Mouse (Mus musculus) lung, embryonic 14.5 days (tissue): ENCODE data around the gene Ppif. TPM values are rescaled to one million over a fixed set of nuclear protein-coding genes. Genes with fewer than 3 reads are reported as not detected.

Experiments
- ATAC-seq: fragments of 200-750 bp; cut with Nextera tagmentation; 2 replicates; pipeline ENCODE4 v1.8.0; 2017; ENCODE audit warnings: mild to moderate bottlenecking, moderate TSS enrichment, moderate library complexity; ENCODE audit not compliant: insufficient read depth
- DNase-seq: peaks from one replicate; pipeline ENCODE4 v3.0.0-alpha.2; 2015
- H3K27ac ChIP-seq: fragments of 300-500 bp; sonication (generic); 2 replicates; pipeline ENCODE4 v1.5.1; 2014; ENCODE audit warnings: low read depth, mild to moderate bottlenecking, moderate library complexity
- H3K27me3 ChIP-seq: fragments of 300-500 bp; sonication (generic); 2 replicates; pipeline ENCODE4 v1.6.1; 2014; ENCODE audit warnings: low read length, control low read depth; ENCODE audit not compliant: insufficient read depth
- H3K36me3 ChIP-seq: fragments of 300-500 bp; sonication (generic); 2 replicates; pipeline ENCODE4 v1.6.1; 2014; ENCODE audit warnings: control low read depth; ENCODE audit not compliant: insufficient read depth
- H3K4me1 ChIP-seq: fragments of 300-500 bp; sonication (generic); 2 replicates; pipeline ENCODE4 v1.6.1; 2014; ENCODE audit warnings: antibody characterized with exemption, control low read depth; ENCODE audit not compliant: insufficient read depth
- H3K4me2 ChIP-seq: fragments of 300-500 bp; sonication (generic); 2 replicates; pipeline ENCODE4 v1.6.1; 2014; ENCODE audit warnings: mild to moderate bottlenecking
- H3K4me3 ChIP-seq: fragments of 300-500 bp; sonication (generic); 2 replicates; pipeline ENCODE4 v1.5.1; 2014; ENCODE audit warnings: low read depth, low read length
- H3K9ac ChIP-seq: fragments of 300-500 bp; sonication (generic); 2 replicates; pipeline ENCODE4 v1.6.1; 2014
- H3K9me3 ChIP-seq: fragments of 300-500 bp; sonication (generic); 2 replicates; pipeline ENCODE4 v1.6.1; 2016; ENCODE audit warnings: low read depth, low read length, control low read depth
- CTCF ChIP-seq: IDR thresholded peaks from 2 replicates; pipeline ENCODE4 v1.5.1; 2016; ENCODE audit warnings: antibody characterized with exemption, low read depth
- WGBS: fragments of 180-500 bp; shearing (Covaris S2); extraction: QIAGEN DNeasy Blood & Tissue Kit; methylation state at CpG from one replicate; pipeline ENCODE4 v1.1.7; 2014; 5-methylcytosine and 5-hydroxymethylcytosine counted together
- polyA plus RNA-seq: library from polyadenylated mRNA; unstranded; fragments of >200 nt; fragmentation: Nextera tagmentation; extraction: Ambion mirVana; gene quantifications from 2 replicates; pipeline ENCODE4 v1.2.1, GENCODE M21; 2014

Gene Ppif
- polyA plus RNA-seq, 1 experiment from 2014 or later, result 29.2 TPM

DNA sequence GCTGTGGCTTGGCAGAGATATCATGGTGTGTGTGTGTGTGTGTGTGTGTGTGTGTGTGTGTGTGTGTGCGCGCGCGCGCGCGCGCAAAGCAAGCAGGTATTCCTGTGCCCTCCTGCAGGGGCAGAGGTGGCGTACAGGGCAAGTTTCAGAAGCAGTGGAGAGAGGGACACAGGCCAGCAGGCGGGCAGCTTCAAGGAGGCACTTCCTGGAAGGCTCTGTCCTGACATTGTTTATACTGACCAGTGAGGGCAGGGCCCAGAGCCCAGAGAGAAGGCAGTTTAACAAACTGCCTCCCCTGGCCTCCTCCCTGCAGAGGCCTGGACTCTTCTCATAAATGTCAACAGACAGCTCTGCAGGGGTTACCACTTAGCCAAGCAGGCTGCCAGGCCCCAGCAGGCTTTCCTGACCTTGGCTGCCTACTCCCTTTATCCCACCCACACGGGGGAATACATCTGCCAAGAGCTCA is 31.1 kb downstream of the Ppif start:
- Histone ChIP-seq H3K9me3 (no peaks in the 10 kb centered on the region), H3K27ac (peak overlapping the region; percentile 77), H3K9ac (no peak overlapping the region), H3K4me2 (no peak overlapping the region), H3K27me3 (no peaks in the 10 kb centered on the region), H3K4me3 (no peak overlapping the region), H3K36me3 (peaks cover 21% of the 10 kb centered on the region; the same call in 1 of the 2 replicates), H3K4me1 (peaks cover 23% of the 10 kb centered on the region)
- WGBS, result 41% methylated on average over 11 of the region's 11 CpGs
- peak; percentile 81 for DNase-seq
- peak; percentile 43; the same call in 1 of the 2 replicates for TF ChIP-seq CTCF
- peak; percentile 83 for ATAC-seq

DNA sequence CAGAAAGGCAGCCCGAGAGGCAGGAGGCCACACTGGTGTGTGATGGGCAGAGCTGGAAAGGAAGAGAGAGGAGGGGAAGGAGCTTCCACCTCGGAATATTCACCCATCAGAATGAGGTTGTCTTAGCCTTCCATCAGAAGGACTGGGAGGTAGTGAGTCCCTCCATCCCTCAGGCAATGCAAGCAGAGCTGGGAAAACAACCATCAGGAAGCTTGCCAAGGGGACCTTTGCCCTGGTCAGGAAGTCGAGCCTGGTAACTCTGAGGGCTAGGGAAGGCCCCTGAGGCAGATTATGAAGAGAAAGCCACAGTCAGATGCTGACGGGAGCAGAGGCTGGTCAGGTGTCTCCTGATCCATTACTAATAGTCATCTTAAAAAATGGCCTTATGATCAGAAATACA is 31.7 kb downstream of the Ppif start:
- DNase-seq (peak; percentile 51), ATAC-seq (no peak)
- Histone ChIP-seq H3K4me2 (no peak overlapping the region), H3K27ac (peak overlapping the region; percentile 51; the same call in 1 of the 2 replicates), H3K9me3 (no peaks in the 10 kb centered on the region), H3K36me3 (peaks cover 21% of the 10 kb centered on the region; the same call in 1 of the 2 replicates), H3K9ac (0 out of 2 replicates have a peak overlapping the region, but pooled peaks have one; percentile 6), H3K4me3 (no peak overlapping the region), H3K27me3 (no peaks in the 10 kb centered on the region), H3K4me1 (peaks cover 23% of the 10 kb centered on the region)
- TF ChIP-seq CTCF, result no peak
- 25% methylated on average over 4 of the region's 4 CpGs for WGBS

- peaks cover 15% of the 10 kb centered on the region; the same call in 1 of the 2 replicates for H3K36me3 ChIP-seq
- no peak overlapping the region for H3K4me3 ChIP-seq
- H3K9me3 ChIP-seq, result no peaks in the 10 kb centered on the region
- DNase-seq (peak; percentile 82), ATAC-seq (peak; percentile 25; the same call in 1 of the 2 replicates)
- H3K9ac ChIP-seq, result no peak overlapping the region
- no peaks in the 10 kb centered on the region for H3K27me3 ChIP-seq
- 56% methylated on average over 20 of the region's 20 CpGs for WGBS
- H3K4me1 ChIP-seq, result peaks cover 23% of the 10 kb centered on the region
- no peak overlapping the region for H3K4me2 ChIP-seq
- peak; percentile 96 for TF ChIP-seq CTCF
- peak overlapping the region; percentile 51; the same call in 1 of the 2 replicates for H3K27ac ChIP-seq
Observed at GRCm38 (mm10) chr14:25726226-25727148, 32.5 kb downstream of the Ppif start.

DNA sequence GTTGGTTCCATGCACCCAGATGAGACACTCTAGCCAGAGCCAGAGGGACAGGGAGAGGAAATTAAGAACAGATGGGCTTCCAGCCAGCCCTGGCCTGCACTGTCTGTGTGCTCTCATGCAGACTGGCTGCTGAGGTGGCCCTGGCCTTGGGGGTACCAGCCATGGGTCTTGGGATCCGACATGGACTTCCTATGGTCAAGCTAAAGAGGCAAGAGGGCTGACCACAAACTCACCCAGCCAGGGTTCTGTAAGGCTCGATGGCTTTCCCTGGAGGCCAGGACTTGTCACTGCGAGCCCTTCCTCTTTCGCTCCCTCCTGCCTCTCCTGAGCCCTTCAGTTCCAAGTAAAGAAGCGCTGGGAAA is 33.2 kb downstream of the Ppif start:
- TF ChIP-seq CTCF, result no peak
- H3K4me2 ChIP-seq, result no peak overlapping the region
- H3K9ac ChIP-seq, result no peak overlapping the region
- H3K27ac ChIP-seq, result no peak overlapping the region
- DNase-seq (no peak), ATAC-seq (no peak)
- H3K4me3 ChIP-seq, result no peak overlapping the region
- no peaks in the 10 kb centered on the region for H3K9me3 ChIP-seq
- H3K36me3 ChIP-seq, result peaks cover 13% of the 10 kb centered on the region; the same call in 1 of the 2 replicates
- 66% methylated on average over 5 of the region's 5 CpGs for WGBS
- H3K4me1 ChIP-seq, result peaks cover 23% of the 10 kb centered on the region
- H3K27me3 ChIP-seq, result no peaks in the 10 kb centered on the region

DNA sequence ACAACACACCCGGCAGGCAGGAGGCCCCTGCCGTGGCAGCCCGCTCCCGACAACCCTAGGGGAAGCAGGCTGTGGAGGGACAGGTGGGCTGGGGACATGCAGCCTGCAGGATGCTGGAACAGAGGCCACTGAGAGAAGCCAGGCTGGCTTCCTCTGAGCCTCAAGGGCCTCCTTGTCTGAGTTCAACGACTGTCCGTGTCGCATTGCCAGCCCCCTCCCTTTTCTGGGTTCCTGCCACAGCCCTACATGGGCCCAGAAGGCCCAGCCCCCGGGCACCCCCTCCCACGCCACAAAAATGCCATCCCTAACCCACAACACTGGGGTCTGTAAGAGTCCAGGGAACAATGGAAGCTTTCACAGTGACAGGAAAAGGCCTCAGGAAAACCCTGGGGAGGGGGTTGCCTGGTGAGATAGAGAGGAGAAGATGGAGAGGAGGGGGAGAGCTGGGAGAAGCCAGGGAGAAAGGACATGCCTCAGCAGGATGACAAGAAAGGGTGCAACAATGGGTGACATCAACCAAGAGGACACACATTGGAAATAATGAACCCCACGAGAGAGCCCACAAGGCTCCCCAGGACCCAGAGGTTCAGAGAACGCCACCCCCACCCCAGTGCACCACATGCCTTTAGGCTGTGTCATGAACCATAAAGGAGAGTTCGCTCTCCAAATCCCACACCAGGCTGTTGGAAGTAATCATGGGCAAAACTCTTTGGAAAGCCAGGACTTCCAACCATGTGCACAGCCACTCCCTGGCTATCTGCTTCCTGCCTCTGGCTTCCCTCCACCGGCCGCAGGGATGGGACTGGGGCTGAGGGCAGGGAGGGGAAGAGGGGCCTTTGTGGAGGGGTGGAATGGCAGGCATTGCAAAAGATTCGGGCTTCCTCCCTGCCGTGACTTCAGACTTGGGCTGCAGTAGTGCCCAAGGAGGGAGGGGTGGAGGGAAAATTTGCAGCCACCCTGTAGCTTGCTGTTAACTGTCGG is 41.1 kb downstream of the Ppif start:
- peaks cover 46% of the 10 kb centered on the region for H3K4me1 ChIP-seq
- H3K9me3 ChIP-seq, result no peaks in the 10 kb centered on the region
- no peak overlapping the region for H3K4me2 ChIP-seq
- peak overlapping the region; percentile 52; the same call in 1 of the 2 replicates for H3K27ac ChIP-seq
- WGBS, result 30% methylated on average over 17 of the region's 17 CpGs
- H3K4me3 ChIP-seq, result no peak overlapping the region
- ATAC-seq, result peak; percentile 22; the same call in 1 of the 2 replicates
- TF ChIP-seq CTCF, result no peak
- H3K36me3 ChIP-seq, result peaks cover 29% of the 10 kb centered on the region
- peak; percentile 44 for DNase-seq
- peak overlapping the region; percentile 29; the same call in 1 of the 2 replicates for H3K9ac ChIP-seq
- H3K27me3 ChIP-seq, result no peaks in the 10 kb centered on the region

GRCm38 (mm10) chr14:25736140-25736539 is 42.2 kb downstream of the Ppif start:
- no peak for TF ChIP-seq CTCF
- Histone ChIP-seq H3K4me3 (no peak overlapping the region), H3K36me3 (peaks cover 35% of the 10 kb centered on the region), H3K9ac (no peak overlapping the region), H3K27me3 (no peaks in the 10 kb centered on the region), H3K27ac (peak overlapping the region; percentile 52; the same call in 1 of the 2 replicates), H3K4me1 (peaks cover 49% of the 10 kb centered on the region), H3K4me2 (0 out of 2 replicates have a peak overlapping the region, but pooled peaks have one; percentile 10), H3K9me3 (no peaks in the 10 kb centered on the region)
- 60% methylated on average over 3 of the region's 3 CpGs for WGBS
- ATAC-seq (no peak; the same call in none of the 2 replicates), DNase-seq (no peak)
